Mouse (Mus musculus): ENCODE results near the gene Gpr137c.

The Gpr137c gene

DNA sequence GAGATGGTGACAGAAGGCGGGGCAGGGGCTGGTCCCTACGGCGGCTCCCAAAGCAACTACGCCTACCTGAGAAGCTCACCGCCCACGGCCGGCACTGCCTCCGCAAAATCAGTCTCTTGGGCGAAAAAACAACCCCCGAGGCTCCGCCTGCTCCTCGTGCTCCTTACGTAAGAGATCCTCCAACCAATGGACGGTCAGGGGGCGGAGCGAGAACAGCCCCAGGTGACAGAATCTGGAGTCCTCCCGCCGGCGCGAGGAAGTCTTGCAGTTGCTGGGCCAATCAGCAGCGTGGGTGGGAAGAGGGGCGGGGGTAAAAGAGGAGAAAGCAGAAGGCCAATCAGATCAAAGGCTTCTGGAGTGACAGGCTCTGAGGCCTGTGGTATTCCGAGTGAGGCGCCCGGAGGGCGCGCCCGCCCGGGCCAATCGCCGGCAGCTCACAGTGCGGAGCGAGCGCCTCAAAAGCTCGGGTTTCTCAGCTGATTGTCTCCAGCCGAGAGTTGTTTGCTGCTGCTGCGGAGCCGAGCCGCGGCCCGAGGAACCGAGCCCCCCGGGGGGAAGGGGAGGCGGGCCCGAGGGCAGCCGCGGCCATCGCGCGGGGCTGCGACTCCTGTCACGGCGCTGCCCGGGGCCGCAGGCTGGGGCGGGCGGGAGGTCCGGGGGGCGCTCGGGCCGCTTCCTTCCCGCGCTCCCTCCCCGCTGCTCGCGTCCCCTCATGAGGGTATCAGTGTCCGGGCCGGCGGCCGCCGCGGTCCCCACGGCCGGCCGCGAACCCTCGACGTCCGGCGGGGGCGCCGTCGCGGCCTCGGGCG is at the start of gene Gpr137c:
TSS of gene Gpr137c (plus strand) at position 437 of the 809 bp plus-strand sequence.
- DNase-seq (ENCODE audit: low spot score in 2 of 2) = peak; percentile 99

DNA sequence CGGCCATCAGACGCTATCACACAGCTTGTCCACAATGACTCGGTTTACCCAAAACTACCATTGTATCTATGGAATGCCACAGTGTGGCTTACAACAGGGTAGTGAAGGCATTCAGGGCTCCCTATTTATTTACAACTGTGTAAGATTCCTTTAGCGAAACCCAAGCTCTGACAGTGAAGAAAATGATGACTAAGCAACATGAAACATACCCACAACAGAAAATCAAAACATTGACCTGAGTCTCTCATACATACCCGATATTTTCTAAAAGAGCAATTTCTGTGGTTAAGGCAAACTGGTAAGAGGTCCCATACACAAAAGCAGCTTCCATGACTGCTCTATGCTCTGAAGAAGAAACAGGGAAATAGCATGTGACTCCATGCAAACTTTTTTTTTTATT is 47.3 kb upstream of the Gpr137c start:
- DNase-seq (ENCODE audit: low spot score in 2 of 2) = no peak

DNA sequence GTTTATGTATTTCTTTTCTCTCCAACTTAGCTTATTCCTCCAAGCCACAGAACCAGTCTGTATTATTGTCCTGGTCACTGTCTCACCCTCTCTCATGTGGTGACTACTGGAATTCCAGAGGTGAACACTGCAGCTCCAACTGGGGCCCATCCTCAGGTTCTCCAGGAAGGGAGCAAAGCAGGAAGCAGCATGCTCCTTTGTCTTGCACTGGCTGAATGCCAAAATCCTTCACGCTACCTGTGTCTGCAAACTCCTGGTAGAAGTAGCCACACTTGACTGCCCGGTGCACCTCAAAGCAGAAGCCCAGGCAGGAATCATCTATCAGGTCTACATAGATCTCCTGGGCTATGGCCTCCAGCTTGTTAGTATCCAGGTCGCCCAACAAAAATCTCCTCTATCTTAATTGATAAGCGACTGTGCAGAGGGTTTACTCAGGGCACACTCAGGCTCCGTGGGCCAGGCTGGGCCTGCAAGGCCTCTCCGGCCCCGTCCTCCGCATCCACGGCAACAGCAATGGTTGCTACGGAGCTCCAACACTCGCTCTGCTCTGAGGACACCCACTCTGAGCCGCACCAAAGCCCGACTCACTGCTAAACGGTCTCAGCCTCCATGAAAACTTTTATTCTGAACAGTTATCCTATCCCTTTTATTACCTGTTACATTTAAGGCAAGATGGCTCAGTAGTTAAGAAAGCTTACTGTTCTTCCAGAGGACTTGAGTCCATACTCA is 44.3 kb upstream of the Gpr137c start:
- DNase-seq (ENCODE audit: low spot score in 2 of 2) = no peak

DNA sequence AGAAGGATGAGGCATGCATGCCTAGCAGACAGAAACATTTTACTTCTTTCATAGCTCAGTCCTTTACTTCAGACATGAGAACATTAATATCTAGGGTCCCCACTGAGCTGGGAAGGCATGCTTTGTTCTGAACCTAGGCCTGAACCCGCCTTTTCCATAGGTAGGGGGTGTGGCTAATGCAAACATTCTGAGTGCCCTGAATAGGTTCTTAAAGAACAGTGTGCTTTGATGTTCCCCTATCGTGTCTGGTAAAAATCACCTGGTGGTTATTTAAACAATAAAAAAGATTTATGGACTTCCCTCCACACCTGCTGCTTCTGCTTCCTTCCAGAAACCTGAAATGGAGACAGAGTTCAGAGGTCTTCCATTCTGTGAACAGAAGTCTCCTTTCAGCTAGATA is 40.3 kb upstream of the Gpr137c start:
- DNase-seq (ENCODE audit: low spot score in 2 of 2) = no peak

DNA sequence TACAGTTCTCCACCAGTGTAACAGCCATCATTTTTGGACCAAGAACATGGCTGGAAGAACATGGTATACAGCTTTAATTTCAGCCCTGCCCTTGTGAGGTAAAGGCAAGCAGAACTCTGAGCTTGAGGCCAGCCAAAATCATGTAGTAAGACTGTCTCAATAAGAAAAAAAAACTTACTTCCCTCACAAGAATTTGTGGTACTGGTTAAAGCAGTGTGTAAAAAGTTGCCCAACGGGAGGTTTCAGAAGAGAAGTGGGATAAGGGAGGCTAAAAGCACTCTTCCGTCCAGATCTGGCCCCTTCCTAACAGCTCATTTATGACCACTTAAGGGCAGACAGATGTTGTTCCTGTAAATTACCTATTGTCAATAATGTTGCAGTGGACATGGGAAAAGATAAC is 39.9 kb upstream of the Gpr137c start:
- no peak for DNase-seq (ENCODE audit: low spot score in 2 of 2)

DNA sequence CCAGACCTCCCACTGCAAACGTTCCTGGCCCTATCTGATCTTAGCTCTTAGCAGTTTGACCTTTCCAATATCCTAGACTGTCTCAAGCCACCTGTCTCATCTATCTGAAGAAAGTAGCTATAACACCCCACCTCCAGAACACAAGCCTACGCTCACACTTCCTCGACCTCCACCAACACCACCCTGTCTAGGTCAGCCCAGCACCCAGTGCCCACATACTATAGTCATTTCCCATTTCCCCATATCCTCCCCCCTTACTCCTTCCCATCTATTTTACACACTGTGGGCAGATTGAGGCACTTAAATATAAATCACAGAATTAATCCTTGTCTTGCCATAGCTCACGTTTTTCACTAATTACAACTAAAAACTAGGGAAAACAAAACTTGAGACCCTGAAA is 37.9 kb upstream of the Gpr137c start:
- no peak for DNase-seq (ENCODE audit: low spot score in 2 of 2)

DNA sequence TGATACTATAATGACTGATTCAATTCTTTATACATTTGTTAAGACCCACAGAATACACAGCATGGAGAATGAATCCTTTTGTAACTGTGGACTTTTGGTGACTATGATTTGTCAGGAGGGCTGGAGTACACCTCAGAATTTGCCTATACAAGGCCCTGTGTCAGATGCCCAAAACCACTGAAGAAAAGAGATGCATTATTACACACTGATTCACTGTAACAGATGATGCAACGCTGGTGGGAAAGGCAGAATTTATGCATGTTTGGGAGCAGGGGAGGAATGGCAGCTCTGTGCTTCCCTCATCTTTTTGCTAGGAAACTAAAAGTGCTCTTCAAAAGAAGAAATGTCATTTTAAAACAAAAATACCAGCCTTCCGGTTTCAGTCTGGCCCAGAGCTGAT is 28.5 kb upstream of the Gpr137c start:
- no peak for DNase-seq (ENCODE audit: low spot score in 2 of 2)

DNA sequence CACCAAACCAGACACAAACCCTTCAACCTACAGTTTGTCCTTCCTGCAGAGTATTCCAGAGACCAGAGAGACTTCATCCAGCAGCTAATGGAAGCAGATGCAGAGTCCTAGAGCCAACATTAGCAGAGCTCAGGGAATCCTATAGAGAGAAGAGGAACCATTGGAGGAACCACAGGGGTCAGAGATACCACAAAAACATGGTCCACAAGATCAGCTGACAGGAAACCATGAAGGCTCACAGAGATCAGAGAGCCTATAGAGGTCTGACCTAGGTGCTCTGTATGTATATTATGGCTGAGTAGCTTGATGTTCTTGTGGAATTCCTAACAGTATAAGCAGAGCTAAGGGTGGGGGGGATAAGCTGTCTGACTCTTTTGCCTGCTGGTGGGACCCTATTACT is 18.9 kb upstream of the Gpr137c start:
- DNase-seq (ENCODE audit: low spot score in 2 of 2) = no peak

DNA sequence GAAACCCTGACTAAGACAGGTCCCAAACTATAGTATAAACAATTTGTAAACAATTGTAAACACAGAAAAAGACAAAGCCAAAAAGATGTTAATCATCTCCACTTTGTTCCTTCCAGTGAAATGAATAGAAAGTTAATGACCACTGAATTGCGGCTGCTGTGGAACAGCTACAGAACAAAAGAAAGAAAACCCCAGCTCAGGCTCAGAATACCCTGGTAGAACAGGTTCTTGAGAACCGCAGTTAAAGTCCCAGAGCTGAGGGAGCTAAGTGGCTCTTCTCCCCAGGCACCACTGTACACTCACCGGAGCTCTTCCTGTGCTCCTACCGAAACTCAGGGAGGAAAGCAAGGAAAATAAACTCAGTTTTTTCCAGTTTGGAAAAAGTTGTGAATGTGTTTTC is 8.8 kb upstream of the Gpr137c start:
- DNase-seq (ENCODE audit: low spot score in 2 of 2) = no peak

DNA sequence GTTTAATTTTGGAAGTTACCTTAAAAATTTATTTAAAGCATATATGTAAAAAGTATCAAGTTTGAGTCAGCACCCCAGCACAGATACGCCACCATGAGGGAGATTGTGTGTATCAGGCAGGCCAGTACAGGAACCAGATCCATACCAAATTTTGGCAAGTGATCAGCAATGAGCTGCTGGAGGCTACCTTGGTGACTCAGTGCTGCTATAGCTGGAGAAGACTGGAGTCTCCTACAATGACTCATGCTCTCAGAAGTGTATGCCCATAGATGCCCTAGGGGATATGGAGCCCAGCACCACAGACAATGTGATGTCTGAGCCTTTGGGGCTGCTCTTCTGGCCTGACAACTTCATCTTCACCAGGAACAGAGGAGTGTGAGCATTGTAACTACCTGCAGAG is 8.1 kb upstream of the Gpr137c start:
- no peak for DNase-seq (ENCODE audit: low spot score in 2 of 2)

DNA sequence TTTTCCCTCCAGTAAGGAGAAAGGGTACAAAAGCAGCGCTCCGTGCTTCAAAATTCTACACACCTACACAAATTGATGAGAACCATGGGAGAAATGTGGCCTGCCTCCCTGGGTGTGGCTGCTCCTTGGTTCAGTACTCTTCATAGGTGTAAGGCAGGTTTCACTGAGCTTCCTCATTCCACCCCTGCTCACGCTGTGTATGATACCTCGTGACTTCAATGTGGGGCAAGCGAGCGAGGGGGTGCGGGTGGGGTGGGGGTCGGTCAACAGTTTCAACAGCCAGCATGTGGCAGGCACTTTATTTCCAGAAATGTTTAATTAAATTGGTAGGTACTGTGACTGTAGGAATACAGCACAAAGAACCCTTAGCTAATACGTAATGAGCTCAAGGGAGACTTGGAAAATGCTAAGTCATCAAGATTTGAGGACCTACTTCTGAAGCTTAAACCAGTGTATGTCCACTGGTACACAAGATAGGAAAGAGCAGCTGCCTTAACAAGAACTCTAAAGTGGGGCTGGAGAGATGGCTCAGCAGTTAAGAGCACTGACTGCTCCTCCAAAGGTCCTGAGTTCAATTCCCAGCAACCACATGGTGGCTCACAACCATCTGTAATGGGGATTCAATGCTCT is 2.7 kb upstream of the Gpr137c start:
- DNase-seq (ENCODE audit: low spot score in 2 of 2) = no peak

DNA sequence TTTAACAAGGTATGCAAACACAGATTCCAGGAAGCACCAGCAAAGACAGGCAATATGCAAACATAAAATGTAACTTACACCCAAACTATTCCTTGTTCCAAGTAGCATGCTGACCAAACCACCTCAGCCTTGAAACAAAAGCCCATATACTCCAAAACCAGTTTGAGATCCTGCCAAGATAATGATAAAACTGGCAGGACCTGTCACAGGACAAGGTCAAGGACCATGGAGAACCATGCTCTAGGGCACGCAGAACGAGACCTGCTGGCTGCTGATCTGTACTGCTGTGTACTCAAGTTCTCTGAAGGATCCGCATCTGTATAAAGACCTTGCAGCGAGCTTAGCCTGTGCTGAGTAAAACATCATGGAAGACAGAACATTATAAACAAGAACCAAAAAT is 1.8 kb upstream of the Gpr137c start:
- no peak for DNase-seq (ENCODE audit: low spot score in 2 of 2)

DNA sequence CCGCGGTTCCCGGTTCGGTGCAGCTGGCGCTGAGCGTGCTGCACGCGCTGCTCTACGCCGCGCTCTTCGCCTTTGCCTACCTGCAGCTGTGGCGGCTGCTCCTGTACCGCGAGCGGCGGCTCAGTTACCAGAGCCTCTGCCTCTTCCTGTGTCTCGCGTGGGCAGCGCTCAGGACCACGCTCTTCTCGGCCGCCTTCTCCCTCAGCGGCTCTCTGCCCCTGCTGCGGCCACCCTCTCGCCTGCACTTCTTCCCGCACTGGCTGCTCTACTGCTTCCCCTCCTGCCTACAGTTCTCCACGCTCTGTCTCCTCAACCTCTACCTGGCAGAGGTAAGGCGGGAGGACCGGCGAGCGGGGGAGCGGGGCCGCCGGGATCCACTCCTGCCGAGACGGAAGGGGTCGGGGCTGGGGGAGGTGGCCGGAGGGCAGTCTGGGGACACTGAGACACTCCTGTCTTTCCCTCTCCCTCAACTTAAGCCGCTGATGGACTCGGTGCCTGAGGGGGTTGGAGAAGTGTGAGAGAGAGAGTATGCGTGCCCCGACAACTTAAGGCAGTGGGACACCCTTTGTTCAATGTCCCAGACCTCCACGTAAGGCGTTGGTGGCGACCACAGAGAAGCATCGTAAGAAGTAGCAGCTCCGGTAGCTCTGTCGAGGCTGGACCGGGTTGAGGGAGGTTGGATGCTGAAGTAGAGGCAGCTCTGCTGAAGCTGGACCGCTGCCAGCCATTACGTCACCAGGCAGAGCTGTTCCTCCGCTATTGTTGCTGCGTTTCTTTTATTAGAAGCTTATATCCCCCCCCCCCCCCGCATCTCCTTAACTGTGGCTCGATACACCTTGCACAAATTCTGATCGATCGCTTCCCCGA is 806 bp downstream of the Gpr137c start, which contains the start of gene Txndc16:
TSS of gene Txndc16 (minus strand) at position 239 of the 867 bp plus-strand sequence.
- peak; percentile 66 to 72 for DNase-seq (ENCODE audit: low spot score in 2 of 2)

DNA sequence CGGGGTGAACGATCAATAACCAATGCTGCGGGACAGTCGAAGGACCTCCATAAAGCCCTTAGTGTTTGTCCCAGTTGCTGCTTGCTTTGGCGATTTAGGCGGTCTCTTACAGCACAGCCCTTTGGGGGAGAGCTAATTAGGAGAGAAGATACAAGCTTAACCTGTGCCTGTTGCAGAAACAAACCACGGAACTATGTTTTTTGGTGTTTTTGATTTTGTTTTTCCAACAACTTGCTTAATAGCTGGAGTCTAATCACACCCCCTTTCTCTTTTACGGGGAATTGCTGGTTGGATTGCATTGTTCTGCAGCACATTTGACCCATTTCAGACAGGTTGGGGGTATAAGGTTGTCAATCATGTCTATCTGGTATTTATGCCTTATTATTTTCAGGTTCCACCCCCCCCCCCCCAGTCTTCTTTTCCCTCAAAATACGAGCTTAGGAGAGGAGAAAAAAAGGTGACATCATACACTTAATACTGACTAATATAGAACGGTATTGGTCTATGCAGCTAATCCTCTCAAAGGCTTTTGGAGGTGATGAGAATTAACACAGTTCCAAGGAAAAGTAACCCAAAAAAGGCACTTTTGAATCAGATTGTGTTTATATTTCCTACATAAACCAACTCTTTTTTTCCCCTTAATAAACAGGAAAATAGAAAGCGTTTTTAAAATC is 1.6 kb downstream of the Gpr137c start:
- DNase-seq (ENCODE audit: low spot score in 2 of 2) = no peak

DNA sequence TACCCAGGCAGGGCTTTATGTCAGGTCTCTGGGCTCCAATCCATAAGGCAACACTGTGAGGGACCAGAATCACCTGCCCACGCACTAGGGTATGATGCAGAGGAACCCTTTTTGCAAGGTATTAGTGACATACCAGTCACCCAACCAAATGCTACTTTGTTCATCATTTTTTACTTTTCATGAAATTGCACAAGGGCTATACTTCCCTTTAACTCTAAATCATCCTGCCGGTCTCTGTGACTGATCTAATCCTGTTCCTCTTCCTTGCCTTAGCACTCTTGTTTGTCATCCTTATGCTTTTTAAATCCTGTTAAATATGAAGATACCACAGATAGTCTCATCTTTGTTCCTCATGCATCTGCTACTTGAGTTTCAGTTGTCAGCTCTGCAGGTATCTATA is 19.5 kb downstream of the Gpr137c start:
- DNase-seq (ENCODE audit: low spot score in 2 of 2) = no peak

DNA sequence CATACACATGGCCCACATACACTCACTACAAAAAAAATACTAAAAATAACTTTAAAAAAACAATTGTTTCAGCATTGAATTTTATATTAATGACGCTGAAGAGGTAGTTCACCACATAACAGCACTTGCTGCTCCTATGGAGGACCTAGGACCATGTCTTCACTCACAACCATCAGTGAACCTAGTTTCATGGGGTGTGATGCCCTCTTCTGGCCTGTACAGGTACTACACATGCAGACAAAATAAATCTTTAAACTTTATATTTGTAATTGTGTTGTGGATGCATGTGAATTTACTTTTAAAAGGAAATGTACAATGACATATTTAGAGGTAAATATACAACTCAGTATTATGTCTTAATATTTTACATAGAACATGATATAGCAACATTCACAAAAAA is 22.1 kb downstream of the Gpr137c start:
- no peak for DNase-seq (ENCODE audit: low spot score in 2 of 2)

DNA sequence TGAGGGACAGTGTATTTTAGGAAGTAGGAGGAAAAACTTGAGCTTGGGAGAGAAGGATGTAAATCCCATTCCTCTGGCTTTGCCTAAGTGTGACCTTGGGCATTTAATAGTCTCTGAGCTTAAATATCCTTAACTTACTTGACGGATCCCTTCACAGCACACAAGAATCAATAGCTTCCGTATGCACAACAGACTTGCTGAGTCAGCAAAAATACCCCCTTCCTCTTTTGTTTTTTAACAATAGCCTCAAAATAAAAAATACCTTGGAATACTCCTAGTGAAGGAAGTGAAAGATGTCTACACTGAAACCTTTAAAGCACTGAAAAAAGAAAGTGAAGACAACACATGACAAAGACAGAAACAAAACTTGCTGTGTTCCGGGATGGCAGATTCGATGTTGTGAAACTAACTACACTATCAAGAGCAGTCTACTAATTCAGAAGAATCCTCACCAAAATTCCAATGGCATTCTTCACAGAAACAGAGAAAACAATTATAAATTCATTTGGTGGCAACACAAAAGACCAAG is 32.1 kb downstream of the Gpr137c start:
- DNase-seq (ENCODE audit: low spot score in 2 of 2) = no peak

DNA sequence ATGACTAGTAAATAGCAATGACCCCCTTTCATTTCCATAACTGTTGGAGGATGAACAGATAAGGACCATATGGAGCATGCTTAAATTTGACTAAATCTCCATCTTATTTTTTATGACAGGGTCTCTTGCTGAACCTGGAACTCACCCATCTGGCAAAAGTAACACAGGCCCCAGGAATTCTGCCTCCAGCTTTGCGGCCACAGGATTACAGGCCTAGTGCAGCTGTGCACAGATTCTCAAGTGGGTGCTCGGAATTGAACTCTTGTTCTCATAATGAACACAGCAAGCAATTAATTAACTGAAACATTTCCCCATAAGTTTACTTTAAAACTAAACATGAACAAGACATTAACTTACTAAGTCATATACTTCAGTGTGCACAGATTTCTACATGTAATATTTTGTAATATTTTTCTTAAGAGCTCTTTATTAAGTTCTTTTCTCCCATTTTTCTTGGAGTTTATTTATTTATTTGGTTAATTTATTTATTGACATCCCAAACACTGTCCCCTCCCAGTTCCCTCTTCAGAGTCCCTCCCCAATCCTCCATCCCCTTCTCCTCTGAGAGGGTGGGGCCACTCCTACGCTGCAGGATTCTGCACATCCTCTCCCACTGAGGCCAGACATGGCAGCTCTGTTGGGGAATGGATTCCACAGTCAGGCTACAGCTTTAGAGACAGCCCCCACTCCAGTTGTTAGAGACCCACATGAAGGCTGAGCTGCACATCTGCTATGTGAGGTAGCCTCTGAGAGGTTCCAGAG is 44.5 kb downstream of the Gpr137c start:
- no peak for DNase-seq (ENCODE audit: low spot score in 2 of 2)

DNA sequence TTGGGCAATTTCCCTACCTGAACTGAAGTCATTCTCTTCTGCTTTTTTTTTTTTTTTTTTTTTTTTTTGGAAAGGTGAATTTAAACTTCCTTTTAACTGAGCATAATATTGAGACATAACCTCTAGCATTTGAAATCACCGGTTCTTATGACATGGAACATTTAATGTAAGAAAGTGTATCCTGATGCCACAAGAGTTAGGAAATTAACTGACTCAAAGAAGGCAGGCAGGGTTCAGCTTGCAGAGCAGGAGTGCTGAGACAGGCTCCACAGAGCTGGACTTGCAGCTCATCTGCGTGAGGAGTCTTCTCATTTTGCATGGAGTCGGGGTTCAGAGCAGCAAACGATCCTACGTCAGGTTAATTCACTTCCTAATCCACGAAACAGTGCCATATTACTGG is 56.3 kb downstream of the Gpr137c start:
- DNase-seq (ENCODE audit: low spot score in 2 of 2) = no peak

DNA sequence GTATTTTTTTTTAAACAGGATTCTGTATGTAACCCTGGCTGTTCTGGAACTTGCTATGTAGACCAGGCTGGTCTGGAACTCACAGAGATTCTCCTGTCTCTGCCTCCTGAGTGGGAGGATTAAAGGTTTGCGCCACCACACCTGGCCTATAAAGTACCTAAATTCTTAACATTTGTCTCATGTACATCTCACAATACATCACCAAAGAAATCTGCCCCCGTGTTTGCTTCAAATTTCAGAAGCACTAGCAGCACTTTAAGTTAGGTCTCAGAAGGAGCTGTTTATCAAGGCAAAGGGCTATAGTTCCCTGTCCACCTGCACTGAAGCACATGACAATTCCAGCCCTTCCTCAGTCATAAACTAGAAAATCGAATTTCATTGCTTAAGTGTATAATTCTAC is 62.5 kb downstream of the Gpr137c start:
- no peak for DNase-seq (ENCODE audit: low spot score in 2 of 2)
